Mouse (Mus musculus) thymus, adult 2 months (tissue): ENCODE measurements around the gene Mecom.

ENCODE experiments used
- CTCF ChIP-seq: fragments of 200-500 bp; IDR thresholded peaks from 2 replicates; pipeline ENCODE4 v1.5.1; 2012; ENCODE audit warnings: mild to moderate bottlenecking, control low read depth, low read length, moderate library complexity, borderline replicate concordance; ENCODE audit not compliant: control insufficient read depth, poor library complexity, insufficient read depth; ENCODE audit errors: extremely low read depth
- POLR2A ChIP-seq: fragments of 200-500 bp; IDR thresholded peaks from 2 replicates; pipeline ENCODE4 v1.6.1; 2012; ENCODE audit warnings: mild to moderate bottlenecking, low read length, control low read depth, moderate library complexity; ENCODE audit not compliant: control insufficient read depth, poor library complexity, insufficient read depth; ENCODE audit errors: extremely low read depth

DNA sequence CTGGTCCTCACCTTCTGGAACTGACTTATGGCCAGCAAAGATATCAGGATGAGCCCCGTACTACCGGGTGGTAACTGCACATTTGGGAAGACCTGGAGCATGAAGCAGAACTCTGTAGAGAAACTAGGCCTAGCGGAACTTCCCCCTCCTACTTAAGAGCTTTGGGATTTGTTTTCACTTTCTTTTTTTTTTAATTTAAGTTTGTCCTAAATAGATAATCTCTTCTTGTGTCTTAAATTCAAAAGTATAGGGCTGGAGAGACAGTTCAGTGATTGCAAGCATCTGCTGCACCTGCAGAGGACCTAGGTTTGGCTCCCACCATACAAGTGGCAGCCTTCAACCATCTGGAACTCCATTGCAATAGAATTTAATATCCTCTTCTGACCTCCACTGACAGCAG is at the start of gene Mecom:
- TF ChIP-seq CTCF (no peak), POLR2A (no peak)
